Mouse (Mus musculus) thymus, postnatal 4 days (tissue): Measurements from ENCODE around the gene Apoo.
A peak's percentile ranks its signal among the peaks of the same experiment; 100 is the strongest.
"Not testable (repeated sequence)": the region's sequence is repeated elsewhere in the genome, so short reads cannot be mapped to it uniquely, and the experiment has no call there.

Experiments
- DNase-seq: peaks from one replicate; pipeline ENCODE4 v3.0.0; 2021

Gene Apoo

GRCm38 (mm10) chrX:94366670-94367241 lies at the start of gene Apoo, which contains the start of gene Fam90a1b:
Gene Apoo (plus strand): TSS chrX:94367117.
Gene Fam90a1b (minus strand): TSS chrX:94366777.
- peak; percentile 93 for DNase-seq

GRCm38 (mm10) chrX:94321036-94321902 lies 45.6 kb upstream of the Apoo start:
- no peak for DNase-seq

GRCm38 (mm10) chrX:94343638-94344037 lies 23.3 kb upstream of the Apoo start:
- DNase-seq: not testable (repeated sequence)

- no peak for DNase-seq
Observed at GRCm38 (mm10) chrX:94365381-94365925, 1.5 kb upstream of the Apoo start.

GRCm38 (mm10) chrX:94366029-94366428 lies 888 bp upstream of the Apoo start:
- peak; percentile 12 for DNase-seq

GRCm38 (mm10) chrX:94367248-94367647 lies 331 bp downstream of the Apoo start:
- DNase-seq: peak; percentile 58

GRCm38 (mm10) chrX:94378734-94379133 lies 11.8 kb downstream of the Apoo start:
- DNase-seq: no peak

GRCm38 (mm10) chrX:94408975-94409374 lies 42.1 kb downstream of the Apoo start:
- DNase-seq: no peak

GRCm38 (mm10) chrX:94420210-94420609 lies 53.3 kb downstream of the Apoo start:
- DNase-seq: peak; percentile 6

GRCm38 (mm10) chrX:94431548-94432375 lies 64.8 kb downstream of the Apoo start:
- peak; percentile 5 for DNase-seq

- not testable (repeated sequence) for DNase-seq
Observed at GRCm38 (mm10) chrX:94445427-94445826, 78.5 kb downstream of the Apoo start.

- DNase-seq: not testable (repeated sequence)
Observed at GRCm38 (mm10) chrX:94446021-94446420, 79.1 kb downstream of the Apoo start.

GRCm38 (mm10) chrX:94450047-94450881 lies 83.3 kb downstream of the Apoo start:
- DNase-seq: not testable (repeated sequence)

- DNase-seq: no peak
Observed at GRCm38 (mm10) chrX:94459346-94459745, 92.4 kb downstream of the Apoo start.

GRCm38 (mm10) chrX:94461513-94461912 lies 94.6 kb downstream of the Apoo start:
- not testable (repeated sequence) for DNase-seq

- DNase-seq: not testable (repeated sequence)
Observed at GRCm38 (mm10) chrX:94462604-94463429, 95.9 kb downstream of the Apoo start.
